Mouse (Mus musculus) erythroid progenitor cell, adult 5-6 weeks (primary cell): ENCODE measurements around the gene Olfr352. TPM values are rescaled to one million over a fixed set of nuclear protein-coding genes. Genes with fewer than 3 reads are reported as not detected.

ENCODE experiments used
- ATAC-seq: replicated peaks from 2 replicates; pipeline ENCODE4 v1.8.0; 2016; ENCODE audit warnings: moderate number of reproducible peaks, mild to moderate bottlenecking, moderate TSS enrichment, inconsistent platforms; ENCODE audit not compliant: poor library complexity, low FRiP score, severe bottlenecking
- total RNA-seq, 2 experiments: library from RNA; stranded (forward) in 1 of 2; stranded (reverse) in 1 of 2; fragments of 150-400 nt in 1 of 2; fragments of 186-747, 209-891 nt in 1 of 2; gene quantifications; 2 replicates each; pipeline versions ENCODE4 v1.2.3 to v1.2.4; 2015 to 2017; ENCODE audit warnings: low replicate concordance in 2 of 2

Olfr352 gene
- total RNA-seq (2015; ENCODE audit: low replicate concordance): not detected in 2 replicates
- not detected in 2 replicates for total RNA-seq (2017; ENCODE audit: low replicate concordance)

GRCm38 (mm10) chr2:36868160-36868559, at the start of gene Olfr352:
Gene Olfr352, plus strand, starts transcription at chr2:36868460.
- no peak for ATAC-seq

- ATAC-seq: no peak
Measured at GRCm38 (mm10) chr2:36846010-36846409, 22.2 kb upstream of the Olfr352 start, which contains the start of gene Olfr350. Gene Olfr350, plus strand, starts transcription at chr2:36846310.

GRCm38 (mm10) chr2:36862560-36862959, 5.7 kb upstream of the Olfr352 start, which contains the start of gene Olfr351:
Gene Olfr351, minus strand, starts transcription at chr2:36862660.
- no peak for ATAC-seq

- no peak for ATAC-seq
Measured at GRCm38 (mm10) chr2:36892836-36893235, 24.6 kb downstream of the Olfr352 start, which contains the start of gene Olfr353. Gene Olfr353, minus strand, starts transcription at chr2:36892936.

- no peak for ATAC-seq
Measured at GRCm38 (mm10) chr2:36897114-36897513, 28.9 kb downstream of the Olfr352 start.

- ATAC-seq: no peak
Measured at GRCm38 (mm10) chr2:36905380-36905779, 37.1 kb downstream of the Olfr352 start, which contains the start of gene Olfr354. Gene Olfr354, plus strand, starts transcription at chr2:36905680.

Other genes with a start within 250 kb of the Olfr352 start
- gene Olfr345, start 228.4 kb upstream of the Olfr352 start, total RNA-seq (2015; ENCODE audit: low replicate concordance): not detected in 2 replicates
- not detected in 2 replicates for gene Olfr345, start 228.4 kb upstream of the Olfr352 start, total RNA-seq (2017; ENCODE audit: low replicate concordance)
- not detected in 2 replicates for gene Olfr346, start 182.7 kb upstream of the Olfr352 start, total RNA-seq (2015; ENCODE audit: low replicate concordance)
- not detected in 2 replicates for gene Olfr346, start 182.7 kb upstream of the Olfr352 start, total RNA-seq (2017; ENCODE audit: low replicate concordance)
- gene Olfr347, start 136.6 kb upstream of the Olfr352 start, total RNA-seq (2015; ENCODE audit: low replicate concordance): not detected in 2 replicates
- gene Olfr347, start 136.6 kb upstream of the Olfr352 start, total RNA-seq (2017; ENCODE audit: low replicate concordance): not detected in 2 replicates
- gene Olfr348, start 84.2 kb upstream of the Olfr352 start, total RNA-seq (2015; ENCODE audit: low replicate concordance): not detected in 2 replicates
- gene Olfr348, start 84.2 kb upstream of the Olfr352 start, total RNA-seq (2017; ENCODE audit: low replicate concordance): not detected in 2 replicates
- gene Olfr50, start 77.9 kb upstream of the Olfr352 start, total RNA-seq (2015; ENCODE audit: low replicate concordance): not detected in 2 replicates
- gene Olfr50, start 77.9 kb upstream of the Olfr352 start, total RNA-seq (2017; ENCODE audit: low replicate concordance): not detected in 2 replicates
- gene Olfr3, start 51.4 kb upstream of the Olfr352 start, total RNA-seq (2015; ENCODE audit: low replicate concordance): not detected in 2 replicates
- not detected in 2 replicates for gene Olfr3, start 51.4 kb upstream of the Olfr352 start, total RNA-seq (2017; ENCODE audit: low replicate concordance)
- not detected in 2 replicates for gene Olfr350, start 22.1 kb upstream of the Olfr352 start, total RNA-seq (2015; ENCODE audit: low replicate concordance)
- gene Olfr350, start 22.1 kb upstream of the Olfr352 start, total RNA-seq (2017; ENCODE audit: low replicate concordance): not detected in 2 replicates
- not detected in 2 replicates for gene Olfr351, start 5.8 kb upstream of the Olfr352 start, total RNA-seq (2015; ENCODE audit: low replicate concordance)
- gene Olfr351, start 5.8 kb upstream of the Olfr352 start, total RNA-seq (2017; ENCODE audit: low replicate concordance): not detected in 2 replicates
- gene Olfr353, start 24.5 kb downstream of the Olfr352 start, total RNA-seq (2015; ENCODE audit: low replicate concordance): not detected in 2 replicates
- not detected in 2 replicates for gene Olfr353, start 24.5 kb downstream of the Olfr352 start, total RNA-seq (2017; ENCODE audit: low replicate concordance)
- gene Olfr354, start 37.2 kb downstream of the Olfr352 start, total RNA-seq (2015; ENCODE audit: low replicate concordance): not detected in 2 replicates
- gene Olfr354, start 37.2 kb downstream of the Olfr352 start, total RNA-seq (2017; ENCODE audit: low replicate concordance): not detected in 2 replicates
- gene Olfr355, start 60.4 kb downstream of the Olfr352 start, total RNA-seq (2015; ENCODE audit: low replicate concordance): not detected in 2 replicates
- not detected in 2 replicates for gene Olfr355, start 60.4 kb downstream of the Olfr352 start, total RNA-seq (2017; ENCODE audit: low replicate concordance)
- not detected in 2 replicates for gene Olfr356, start 68.7 kb downstream of the Olfr352 start, total RNA-seq (2015; ENCODE audit: low replicate concordance)
- not detected in 2 replicates for gene Olfr356, start 68.7 kb downstream of the Olfr352 start, total RNA-seq (2017; ENCODE audit: low replicate concordance)
- gene Olfr357, start 125.4 kb downstream of the Olfr352 start, total RNA-seq (2015; ENCODE audit: low replicate concordance): not detected in 2 replicates
- gene Olfr357, start 125.4 kb downstream of the Olfr352 start, total RNA-seq (2017; ENCODE audit: low replicate concordance): not detected in 2 replicates
- gene Olfr358, start 140.9 kb downstream of the Olfr352 start, total RNA-seq (2015; ENCODE audit: low replicate concordance): not detected in 2 replicates
- not detected in 2 replicates for gene Olfr358, start 140.9 kb downstream of the Olfr352 start, total RNA-seq (2017; ENCODE audit: low replicate concordance)
- not detected in 2 replicates for gene Olfr360, start 197.3 kb downstream of the Olfr352 start, total RNA-seq (2015; ENCODE audit: low replicate concordance)
- not detected in 2 replicates for gene Olfr360, start 197.3 kb downstream of the Olfr352 start, total RNA-seq (2017; ENCODE audit: low replicate concordance)
- not detected in 2 replicates for gene Olfr361, start 220.8 kb downstream of the Olfr352 start, total RNA-seq (2015; ENCODE audit: low replicate concordance)
- not detected in 2 replicates for gene Olfr361, start 220.8 kb downstream of the Olfr352 start, total RNA-seq (2017; ENCODE audit: low replicate concordance)
- not detected in 2 replicates for gene Olfr362, start 249.4 kb downstream of the Olfr352 start, total RNA-seq (2015; ENCODE audit: low replicate concordance)
- not detected in 2 replicates for gene Olfr362, start 249.4 kb downstream of the Olfr352 start, total RNA-seq (2017; ENCODE audit: low replicate concordance)